Mouse (Mus musculus) heart, adult 2 months (tissue): ENCODE measurements around the gene Slc9a3r1. TPM values are rescaled to one million over a fixed set of nuclear protein-coding genes. Genes with fewer than 3 reads are reported as not detected.
A peak's percentile ranks its signal among the peaks of the same experiment; 100 is the strongest.

Source experiments
- DNase-seq, 2 experiments: peaks; one replicate each; pipeline ENCODE4 v3.0.0; 2021
- H3K27ac ChIP-seq: fragments of 200-600 bp; 2 replicates; pipeline ENCODE4 v1.8.1; 2022
- H3K27me3 ChIP-seq: fragments of 200-500 bp; 2 replicates; pipeline ENCODE4 v1.6.1; 2012; ENCODE audit warnings: mild to moderate bottlenecking, low read length, inconsistent platforms, mixed read lengths; ENCODE audit not compliant: control insufficient read depth, insufficient read depth
- H3K36me3 ChIP-seq: fragments of 200-500 bp; 2 replicates; pipeline ENCODE4 v1.6.1; 2012; ENCODE audit warnings: low read length, inconsistent platforms; ENCODE audit not compliant: control insufficient read depth, insufficient read depth
- H3K4me1 ChIP-seq: fragments of 200-500 bp; 2 replicates; pipeline ENCODE4 v1.6.1; 2011; ENCODE audit warnings: low read length; ENCODE audit not compliant: control insufficient read depth, insufficient read depth
- H3K4me3 ChIP-seq: fragments of 200-600 bp; 2 replicates; pipeline ENCODE4 v1.8.1; 2022
- H3K79me2 ChIP-seq: fragments of 200-500 bp; replicated peaks from 2 replicates; pipeline ENCODE4 v1.6.1; 2012; ENCODE audit warnings: mild to moderate bottlenecking, inconsistent platforms, low read length, moderate library complexity, mixed read lengths; ENCODE audit not compliant: control insufficient read depth, insufficient read depth
- H3K9ac ChIP-seq: fragments of 200-500 bp; 2 replicates; pipeline ENCODE4 v1.6.1; 2012; ENCODE audit warnings: low read depth, mild to moderate bottlenecking, control low read depth, inconsistent platforms, low read length, mixed read lengths
- CTCF ChIP-seq: fragments of 200-600 bp; IDR thresholded peaks from 2 replicates; pipeline ENCODE4 v1.8.1; 2022; ENCODE audit warnings: antibody characterized with exemption, mild to moderate bottlenecking, moderate library complexity
- EP300 ChIP-seq: fragments of 200-500 bp; IDR thresholded peaks from 2 replicates; pipeline ENCODE4 v1.6.1; 2011; ENCODE audit warnings: low read depth, low read length, control low read depth; ENCODE audit not compliant: insufficient read depth
- POLR2A ChIP-seq: fragments of 200-500 bp; IDR thresholded peaks from 2 replicates; pipeline ENCODE4 v1.6.1; 2011; ENCODE audit warnings: mild to moderate bottlenecking, low read depth, low read length, control low read depth; ENCODE audit not compliant: insufficient read depth
- WGBS: fragments of 180-500 bp; shearing (Covaris S2); methylation state at CpG from one replicate; pipeline ENCODE4 v1.1.7; 2018; 5-methylcytosine and 5-hydroxymethylcytosine counted together
- intact Hi-C: fragments of 180-260 bp; cut with DNase I; formaldehyde crosslinking; loops from one replicate; pipeline ENCODE4 v1.15.1; 2025
- polyA plus RNA-seq: library from polyadenylated mRNA; depleted of rRNA; stranded (reverse); fragments of >200 nt; gene quantifications from 2 replicates; pipeline ENCODE4 v1.2.3, GENCODE M21; 2012
- total RNA-seq, 2 experiments: library from RNA; stranded (reverse); gene quantifications; 2 replicates each; pipeline ENCODE4 v1.2.3; 2021

The Slc9a3r1 gene
- total and polyA plus RNA-seq, 3 experiments: 8.1 to 10.1 (median 9.7) TPM

- H3K4me1 ChIP-seq: peaks cover 13% of the 10 kb centered on the region
- H3K79me2 ChIP-seq: no peaks in the 10 kb centered on the region
- H3K4me3 ChIP-seq: no peak overlapping the region
- TF ChIP-seq EP300 (no peak), POLR2A (no peak), CTCF (no peak)
- WGBS: 53% methylated on average over 6 of the region's 6 CpGs
- no peaks in the 10 kb centered on the region for H3K27me3 ChIP-seq
- no peak overlapping the region for H3K9ac ChIP-seq
- H3K36me3 ChIP-seq: no peaks in the 10 kb centered on the region
- H3K27ac ChIP-seq: no peak overlapping the region
- no peak for DNase-seq
- intact Hi-C loops: no loop called here
Observed at GRCm38 (mm10) chr11:115223877-115224276, 60.7 kb downstream of the Slc9a3r1 start.

GRCm38 (mm10) chr11:115224889-115225288 is 61.7 kb downstream of the Slc9a3r1 start:
- peaks cover 7% of the 10 kb centered on the region for H3K4me1 ChIP-seq
- H3K79me2 ChIP-seq: no peaks in the 10 kb centered on the region
- no peak overlapping the region for H3K27ac ChIP-seq
- WGBS: 48% methylated on average over 8 of the region's 8 CpGs
- TF ChIP-seq POLR2A: no peak
- no peak for TF ChIP-seq EP300
- TF ChIP-seq CTCF: peak; percentile 69
- H3K36me3 ChIP-seq: no peaks in the 10 kb centered on the region
- intact Hi-C loops: no loop called here
- no peak overlapping the region for H3K9ac ChIP-seq
- H3K4me3 ChIP-seq: no peak overlapping the region
- DNase-seq: peak; percentile 28 to 61
- H3K27me3 ChIP-seq: no peaks in the 10 kb centered on the region

- H3K27me3 ChIP-seq: no peaks in the 10 kb centered on the region
- intact Hi-C loops: no loop called here
- H3K4me1 ChIP-seq: peaks cover 7% of the 10 kb centered on the region
- 73% methylated on average over 6 of the region's 6 CpGs for WGBS
- no peak for DNase-seq
- no peak for TF ChIP-seq POLR2A
- TF ChIP-seq EP300: no peak
- no peak for TF ChIP-seq CTCF
- H3K79me2 ChIP-seq: no peaks in the 10 kb centered on the region
- H3K36me3 ChIP-seq: no peaks in the 10 kb centered on the region
- H3K27ac ChIP-seq: no peak overlapping the region
- H3K4me3 ChIP-seq: no peak overlapping the region
- no peak overlapping the region for H3K9ac ChIP-seq
Observed at GRCm38 (mm10) chr11:115225301-115225700, 62.2 kb downstream of the Slc9a3r1 start.

GRCm38 (mm10) chr11:115226811-115227491 is 63.8 kb downstream of the Slc9a3r1 start:
- Histone ChIP-seq H3K36me3 (no peaks in the 10 kb centered on the region), H3K27me3 (no peaks in the 10 kb centered on the region), H3K27ac (no peak overlapping the region), H3K4me1 (peaks cover 7% of the 10 kb centered on the region), H3K79me2 (no peaks in the 10 kb centered on the region), H3K9ac (no peak overlapping the region), H3K4me3 (no peak overlapping the region)
- intact Hi-C loops: no loop called here
- 44% methylated on average over 14 of the region's 14 CpGs for WGBS
- TF ChIP-seq CTCF: no peak
- no peak for TF ChIP-seq POLR2A
- TF ChIP-seq EP300: no peak
- peak in 1 of 2 experiments; percentile 44 for DNase-seq

GRCm38 (mm10) chr11:115227640-115228039 is 64.5 kb downstream of the Slc9a3r1 start:
- Histone ChIP-seq H3K36me3 (no peaks in the 10 kb centered on the region), H3K27me3 (no peaks in the 10 kb centered on the region), H3K4me1 (peaks cover 7% of the 10 kb centered on the region), H3K9ac (no peak overlapping the region), H3K79me2 (no peaks in the 10 kb centered on the region), H3K4me3 (no peak overlapping the region), H3K27ac (no peak overlapping the region)
- 67% methylated on average over 12 of the region's 12 CpGs for WGBS
- no peak for DNase-seq
- intact Hi-C loops: no loop called here
- no peak for TF ChIP-seq CTCF
- no peak for TF ChIP-seq POLR2A
- no peak for TF ChIP-seq EP300

- Histone ChIP-seq H3K27me3 (no peaks in the 10 kb centered on the region), H3K27ac (no peak overlapping the region), H3K36me3 (no peaks in the 10 kb centered on the region), H3K4me3 (no peak overlapping the region), H3K9ac (no peak overlapping the region), H3K79me2 (no peaks in the 10 kb centered on the region), H3K4me1 (peaks cover 7% of the 10 kb centered on the region)
- WGBS: 54% methylated on average over 7 of the region's 7 CpGs
- TF ChIP-seq CTCF: no peak
- no peak for TF ChIP-seq EP300
- TF ChIP-seq POLR2A: no peak
- no peak for DNase-seq
- intact Hi-C loops: no loop called here
Observed at GRCm38 (mm10) chr11:115228430-115228829, 65.3 kb downstream of the Slc9a3r1 start.
